ENCODE assay signal across 8 mouse cellular contexts in genomic region chr8:124751709-124752173, GRCm38 (mm10). TPM values are rescaled to one million over a fixed set of nuclear protein-coding genes. Genes with fewer than 3 reads are reported as not detected.
DNase-seq lines count a peak whose midpoint lies in the region; ATAC-seq and TF ChIP-seq lines count a peak whose summit lies in the region.

Fam89a (minus strand) TSS chr8:124751832.

- intact Hi-C loops in heart, adult 2 months (cut with DNase I), result no loop called here

- peak within 1 kb of the TSS; percentile 63 for H3K9ac ChIP-seq in heart, adult 2 months (ENCODE audit: low read depth, low read length)
- H3K9ac ChIP-seq in lung, embryonic 15.5 days, result peak within 1 kb of the TSS; percentile 49

- peak; percentile 50; the same call in 1 of the 2 replicates for ATAC-seq in lung, embryonic 15.5 days (ENCODE audit: borderline replicate concordance, extremely low read depth, low FRiP score, low TSS enrichment)
- peak; percentile 43 for ATAC-seq in neutrophil, adult 5-6 weeks (ENCODE audit: extremely low read depth, insufficient number of reproducible peaks, low FRiP score, poor library complexity, severe bottlenecking)

- no peak for TF ChIP-seq CTCF in heart, adult 2 months (IDR thresholded peaks at IDR 0.05)

- no peak for TF ChIP-seq EP300 in heart, adult 2 months (IDR thresholded peaks at IDR 0.05; ENCODE audit: insufficient read depth, low read depth, low read length)

- DNase-seq in T-cell, adult 2 months (ENCODE audit: low spot score), result peak; percentile 58
- peak; percentile 73 for DNase-seq in embryo, embryonic 10 days (ENCODE audit: low spot score)
- peak; percentile 73 to 74 for DNase-seq in heart, adult 2 months
- peak; percentile 15 for DNase-seq in kidney, adult 11 months
- DNase-seq in urinary bladder, postnatal 36 days (ENCODE audit: low spot score in 2 of 2), result peak; percentile 28 to 52
- DNase-seq in layer of hippocampus, adult 18-20 months (ENCODE audit: low spot score in 2 of 2), result no peak

- H3K4me1 ChIP-seq in heart, adult 2 months (ENCODE audit: control insufficient read depth, insufficient read depth, low read length), result no peaks in the 10 kb centered on the region; the same call in 1 of the 2 replicates
- H3K4me1 ChIP-seq in lung, embryonic 15.5 days, result peaks cover 39% of the 10 kb centered on the region

- no peaks in the 10 kb centered on the region for H3K9me3 ChIP-seq in lung, embryonic 15.5 days

- 3% methylated on average over 41 of the region's 41 CpGs for WGBS in heart, adult 2 months
- 2% methylated on average over 35 of the region's 41 CpGs for WGBS in lung, embryonic 15.5 days

- H3K4me3 ChIP-seq in heart, adult 2 months, result peak within 1 kb of the TSS; percentile 66
- H3K4me3 ChIP-seq in lung, embryonic 15.5 days, result peak within 1 kb of the TSS; percentile 74

- no peaks in the 10 kb centered on the region for H3K79me2 ChIP-seq in heart, adult 2 months (replicated peaks; ENCODE audit: control insufficient read depth, insufficient read depth, low read length)

- no peaks in the 10 kb centered on the region for H3K36me3 ChIP-seq in heart, adult 2 months (ENCODE audit: control insufficient read depth, insufficient read depth, low read length)
- H3K36me3 ChIP-seq in lung, embryonic 15.5 days, result no peaks in the 10 kb centered on the region

- peak within 1 kb of the TSS; percentile 49 for H3K27ac ChIP-seq in heart, adult 2 months
- peak within 1 kb of the TSS; percentile 53 for H3K27ac ChIP-seq in lung, embryonic 15.5 days

- peaks cover 2% of the 10 kb centered on the region; the same call in 1 of the 2 replicates for H3K27me3 ChIP-seq in heart, adult 2 months (ENCODE audit: control insufficient read depth, insufficient read depth, low read length)
- peaks cover 36% of the 10 kb centered on the region for H3K27me3 ChIP-seq in lung, embryonic 15.5 days

- H3K4me2 ChIP-seq in lung, embryonic 15.5 days, result peak within 1 kb of the TSS; percentile 96

- TF ChIP-seq POLR2A in heart, adult 2 months (IDR thresholded peaks at IDR 0.05; ENCODE audit: insufficient read depth, low read depth, low read length), result no peak

RNA-seq across cellular contexts. Expression of gene Fam89a, which starts in this region (rescaled TPM):
- 1 to 10 TPM; 1.6 to 2.1 TPM for total RNA-seq in heart, adult 2 months (2021)
- polyA plus RNA-seq in heart, adult 2 months (2012; rRNA removed), result 1.8 and 3.2 TPM in 2 replicates
- 11.3 and 14.4 TPM in 2 replicates for polyA plus RNA-seq in lung, embryonic 15.5 days (2015; fragmentation: Nextera tagmentation; extraction: Ambion mirVana)
- not detected in 2 replicates for total RNA-seq in neutrophil, adult 5-6 weeks (2017)
- total RNA-seq in layer of hippocampus, adult 18-20 months (2021), result 1 to 10 TPM; 1.0 to 1.1 TPM

Comparison
In these comparisons a context has a peak if more than half of its experiments do, and no peak if none do; other contexts are left out.
1. Peak in ATAC-seq in neutrophil, adult 5-6 weeks; RNA of the gene not detected or under 1 TPM.
2. DNase-seq: peak in T-cell, adult 2 months (single experiment), embryo, embryonic 10 days (single experiment), heart, adult 2 months (2 of 2), kidney, adult 11 months (single experiment) and urinary bladder, postnatal 36 days (2 of 2); none in layer of hippocampus, adult 18-20 months (0 of 2).